Mouse (Mus musculus): ENCODE results near the gene Pkp1. TPM values are rescaled to one million over a fixed set of nuclear protein-coding genes. Genes with fewer than 3 reads are reported as not detected.

Pkp1 gene
- 0.43 and 0.59 TPM in 2 replicates for polyA plus RNA-seq (2014; fragmentation: Nextera tagmentation; extraction: Ambion mirVana)

- Histone ChIP-seq H3K36me3 (replicated peaks; ENCODE audit: control insufficient read depth, insufficient read depth, low read depth, low read length) (no peaks in the 10 kb centered on the region), H3K27me3 (ENCODE audit: control insufficient read depth, insufficient read depth, low read length) (peaks cover 54% of the 10 kb centered on the region), H3K4me3 (ENCODE audit: low read depth, low read length) (peak within 1 kb of the TSS; percentile 28), H3K27ac (replicated peaks; ENCODE audit: low read depth, low read length) (no peak within 1 kb of the TSS), H3K4me2 (ENCODE audit: low read depth, low read length) (peak within 1 kb of the TSS; percentile 39), H3K9me3 (replicated peaks; ENCODE audit: control insufficient read depth, low read length) (no peaks in the 10 kb centered on the region), H3K9ac (replicated peaks; ENCODE audit: low read length) (no peak within 1 kb of the TSS), H3K4me1 (ENCODE audit: control insufficient read depth, insufficient read depth, low read length) (0 out of 2 replicates have a peak, but pooled peaks cover 2% of the 10 kb centered on the region)
- ATAC-seq (replicated peaks; ENCODE audit: insufficient number of reproducible peaks, low FRiP score, low TSS enrichment, low read depth) (no peak), DNase-seq (ENCODE audit: low spot score) (peak; percentile 11)
- WGBS = under 1% methylated on average over 63 of the region's 67 CpGs
Observed at GRCm38 (mm10) chr1:135918644-135919407, at the start of gene Pkp1. Gene Pkp1, minus strand, starts transcription at chr1:135919207.

- DNase-seq (ENCODE audit: low spot score) (no peak), ATAC-seq (replicated peaks; ENCODE audit: insufficient number of reproducible peaks, low FRiP score, low TSS enrichment, low read depth) (no peak)
- H3K36me3 ChIP-seq (replicated peaks; ENCODE audit: control insufficient read depth, insufficient read depth, low read depth, low read length) = no peaks in the 10 kb centered on the region
- no peak overlapping the region for H3K4me2 ChIP-seq (ENCODE audit: low read depth, low read length)
- 73% methylated on average over 4 of the region's 4 CpGs for WGBS
- H3K27ac ChIP-seq (replicated peaks; ENCODE audit: low read depth, low read length) = no peak overlapping the region
- no peak overlapping the region for H3K9ac ChIP-seq (replicated peaks; ENCODE audit: low read length)
- H3K9me3 ChIP-seq (replicated peaks; ENCODE audit: control insufficient read depth, low read length) = no peaks in the 10 kb centered on the region
- H3K4me1 ChIP-seq (ENCODE audit: control insufficient read depth, insufficient read depth, low read length) = no peaks in the 10 kb centered on the region
- H3K27me3 ChIP-seq (ENCODE audit: control insufficient read depth, insufficient read depth, low read length) = no peaks in the 10 kb centered on the region
- H3K4me3 ChIP-seq (ENCODE audit: low read depth, low read length) = no peak overlapping the region
Observed at GRCm38 (mm10) chr1:135967739-135968138, 48.7 kb upstream of the Pkp1 start.

- WGBS = 77% methylated on average over 11 of the region's 11 CpGs
- Histone ChIP-seq H3K4me1 (ENCODE audit: control insufficient read depth, insufficient read depth, low read length) (no peaks in the 10 kb centered on the region), H3K36me3 (replicated peaks; ENCODE audit: control insufficient read depth, insufficient read depth, low read depth, low read length) (no peaks in the 10 kb centered on the region), H3K27me3 (ENCODE audit: control insufficient read depth, insufficient read depth, low read length) (no peaks in the 10 kb centered on the region), H3K9ac (replicated peaks; ENCODE audit: low read length) (no peak overlapping the region), H3K27ac (replicated peaks; ENCODE audit: low read depth, low read length) (no peak overlapping the region), H3K4me2 (ENCODE audit: low read depth, low read length) (no peak overlapping the region), H3K4me3 (ENCODE audit: low read depth, low read length) (no peak overlapping the region), H3K9me3 (replicated peaks; ENCODE audit: control insufficient read depth, low read length) (no peaks in the 10 kb centered on the region)
- DNase-seq (ENCODE audit: low spot score) (no peak), ATAC-seq (replicated peaks; ENCODE audit: insufficient number of reproducible peaks, low FRiP score, low TSS enrichment, low read depth) (no peak)
Observed at GRCm38 (mm10) chr1:135964561-135964960, 45.6 kb upstream of the Pkp1 start.

GRCm38 (mm10) chr1:135963177-135963576, 44.2 kb upstream of the Pkp1 start:
- Histone ChIP-seq H3K9ac (replicated peaks; ENCODE audit: low read length) (no peak overlapping the region), H3K4me1 (ENCODE audit: control insufficient read depth, insufficient read depth, low read length) (no peaks in the 10 kb centered on the region), H3K36me3 (replicated peaks; ENCODE audit: control insufficient read depth, insufficient read depth, low read depth, low read length) (no peaks in the 10 kb centered on the region), H3K27me3 (ENCODE audit: control insufficient read depth, insufficient read depth, low read length) (no peaks in the 10 kb centered on the region), H3K27ac (replicated peaks; ENCODE audit: low read depth, low read length) (no peak overlapping the region), H3K9me3 (replicated peaks; ENCODE audit: control insufficient read depth, low read length) (no peaks in the 10 kb centered on the region), H3K4me2 (ENCODE audit: low read depth, low read length) (no peak overlapping the region), H3K4me3 (ENCODE audit: low read depth, low read length) (no peak overlapping the region)
- DNase-seq (ENCODE audit: low spot score) (no peak), ATAC-seq (replicated peaks; ENCODE audit: insufficient number of reproducible peaks, low FRiP score, low TSS enrichment, low read depth) (no peak)
- 71% methylated on average over 5 of the region's 5 CpGs for WGBS

GRCm38 (mm10) chr1:135958483-135958882, 39.5 kb upstream of the Pkp1 start:
- Histone ChIP-seq H3K9me3 (replicated peaks; ENCODE audit: control insufficient read depth, low read length) (no peaks in the 10 kb centered on the region), H3K27me3 (ENCODE audit: control insufficient read depth, insufficient read depth, low read length) (no peaks in the 10 kb centered on the region), H3K4me2 (ENCODE audit: low read depth, low read length) (no peak overlapping the region), H3K4me3 (ENCODE audit: low read depth, low read length) (no peak overlapping the region), H3K27ac (replicated peaks; ENCODE audit: low read depth, low read length) (no peak overlapping the region), H3K9ac (replicated peaks; ENCODE audit: low read length) (no peak overlapping the region), H3K36me3 (replicated peaks; ENCODE audit: control insufficient read depth, insufficient read depth, low read depth, low read length) (no peaks in the 10 kb centered on the region), H3K4me1 (ENCODE audit: control insufficient read depth, insufficient read depth, low read length) (no peaks in the 10 kb centered on the region)
- peak; percentile 76 for DNase-seq (ENCODE audit: low spot score)
- WGBS = 51% methylated on average over 4 of the region's 4 CpGs
- 0 out of 2 replicates have a peak, but pooled peaks have one; percentile 30 for ATAC-seq (replicated peaks; ENCODE audit: insufficient number of reproducible peaks, low FRiP score, low TSS enrichment, low read depth)

- DNase-seq (ENCODE audit: low spot score) (no peak), ATAC-seq (replicated peaks; ENCODE audit: insufficient number of reproducible peaks, low FRiP score, low TSS enrichment, low read depth) (no peak)
- 72% methylated on average over 2 of the region's 2 CpGs for WGBS
Observed at GRCm38 (mm10) chr1:135948871-135949270, 29.9 kb upstream of the Pkp1 start.

GRCm38 (mm10) chr1:135946247-135946646, 27.2 kb upstream of the Pkp1 start:
- H3K36me3 ChIP-seq (replicated peaks; ENCODE audit: control insufficient read depth, insufficient read depth, low read depth, low read length) = no peaks in the 10 kb centered on the region
- H3K9ac ChIP-seq (replicated peaks; ENCODE audit: low read length) = no peak overlapping the region
- H3K4me1 ChIP-seq (ENCODE audit: control insufficient read depth, insufficient read depth, low read length) = no peaks in the 10 kb centered on the region
- no peak for ATAC-seq (replicated peaks; ENCODE audit: insufficient number of reproducible peaks, low FRiP score, low TSS enrichment, low read depth)
- H3K9me3 ChIP-seq (replicated peaks; ENCODE audit: control insufficient read depth, low read length) = no peaks in the 10 kb centered on the region
- H3K4me3 ChIP-seq (ENCODE audit: low read depth, low read length) = no peak overlapping the region
- 80% methylated on average over 4 of the region's 4 CpGs for WGBS
- no peak overlapping the region for H3K27ac ChIP-seq (replicated peaks; ENCODE audit: low read depth, low read length)
- no peak for DNase-seq (ENCODE audit: low spot score)
- H3K4me2 ChIP-seq (ENCODE audit: low read depth, low read length) = no peak overlapping the region
- no peaks in the 10 kb centered on the region for H3K27me3 ChIP-seq (ENCODE audit: control insufficient read depth, insufficient read depth, low read length)

More at GRCm38 (mm10) chr1:135948871-135949270, 29.9 kb upstream of the Pkp1 start:
- H3K4me3 ChIP-seq (ENCODE audit: low read depth, low read length) = no peak overlapping the region
- H3K9ac ChIP-seq (replicated peaks; ENCODE audit: low read length) = no peak overlapping the region
- H3K9me3 ChIP-seq (replicated peaks; ENCODE audit: control insufficient read depth, low read length) = no peaks in the 10 kb centered on the region
- H3K4me2 ChIP-seq (ENCODE audit: low read depth, low read length) = no peak overlapping the region
- H3K4me1 ChIP-seq (ENCODE audit: control insufficient read depth, insufficient read depth, low read length) = no peaks in the 10 kb centered on the region
- H3K27me3 ChIP-seq (ENCODE audit: control insufficient read depth, insufficient read depth, low read length) = no peaks in the 10 kb centered on the region
- no peak overlapping the region for H3K27ac ChIP-seq (replicated peaks; ENCODE audit: low read depth, low read length)
- no peaks in the 10 kb centered on the region for H3K36me3 ChIP-seq (replicated peaks; ENCODE audit: control insufficient read depth, insufficient read depth, low read depth, low read length)

- H3K4me1 ChIP-seq (ENCODE audit: control insufficient read depth, insufficient read depth, low read length) = no peaks in the 10 kb centered on the region
- H3K9me3 ChIP-seq (replicated peaks; ENCODE audit: control insufficient read depth, low read length) = no peaks in the 10 kb centered on the region
- peak; percentile 71 for DNase-seq (ENCODE audit: low spot score)
- H3K4me3 ChIP-seq (ENCODE audit: low read depth, low read length) = no peak overlapping the region
- no peak overlapping the region for H3K9ac ChIP-seq (replicated peaks; ENCODE audit: low read length)
- H3K36me3 ChIP-seq (replicated peaks; ENCODE audit: control insufficient read depth, insufficient read depth, low read depth, low read length) = no peaks in the 10 kb centered on the region
- 12% methylated on average over 7 of the region's 7 CpGs for WGBS
- ATAC-seq (replicated peaks; ENCODE audit: insufficient number of reproducible peaks, low FRiP score, low TSS enrichment, low read depth) = no peak
- H3K27ac ChIP-seq (replicated peaks; ENCODE audit: low read depth, low read length) = no peak overlapping the region
- no peaks in the 10 kb centered on the region for H3K27me3 ChIP-seq (ENCODE audit: control insufficient read depth, insufficient read depth, low read length)
- no peak overlapping the region for H3K4me2 ChIP-seq (ENCODE audit: low read depth, low read length)
Observed at GRCm38 (mm10) chr1:135945711-135946110, 26.7 kb upstream of the Pkp1 start.

All from embryonic facial prominence, embryonic 11.5 days (tissue).